Mouse (Mus musculus) brain, embryonic 14.5 days (tissue): ENCODE data around the gene Vps29. TPM values are rescaled to one million over a fixed set of nuclear protein-coding genes. Genes with fewer than 3 reads are reported as not detected.

ENCODE experiments used
- DNase-seq: peaks from one replicate; pipeline ENCODE4 v3.0.0-alpha.2; 2011; ENCODE audit warnings: low read depth
- CTCF ChIP-seq: fragments of 200-500 bp; IDR thresholded peaks from 2 replicates; pipeline ENCODE4 v1.5.1; 2012; ENCODE audit warnings: inconsistent platforms, mild to moderate bottlenecking, moderate library complexity, borderline replicate concordance; ENCODE audit not compliant: insufficient read depth, insufficient read length; ENCODE audit errors: extremely low read depth
- POLR2A ChIP-seq: fragments of 200-500 bp; IDR thresholded peaks from 2 replicates; pipeline ENCODE4 v1.6.1; 2012; ENCODE audit warnings: mild to moderate bottlenecking, inconsistent platforms, borderline replicate concordance; ENCODE audit not compliant: poor library complexity, insufficient read depth, insufficient read length, severe bottlenecking; ENCODE audit errors: extremely low read depth
- polyA plus RNA-seq: library from polyadenylated mRNA; depleted of rRNA; stranded (reverse); fragments of >200 nt; gene quantifications from 2 replicates; pipeline ENCODE4 v1.2.3, GENCODE M21; 2012; rRNA removed

Vps29 gene
- polyA plus RNA-seq = 135 and 150 TPM in 2 replicates

- TF ChIP-seq CTCF (no peak), POLR2A (peak; percentile 56; the same call in 1 of the 2 replicates)
- DNase-seq = peak; percentile 100
Observed at GRCm38 (mm10) chr5:122353807-122354491, at the start of gene Vps29, which contains the start of gene Rad9b. Gene Vps29 (plus strand): TSS chr5:122354369. Gene Rad9b (minus strand): TSS chr5:122354233.

- no peak for DNase-seq
- TF ChIP-seq CTCF (no peak), POLR2A (no peak)
Observed at GRCm38 (mm10) chr5:122304541-122304940, 49.6 kb upstream of the Vps29 start.

GRCm38 (mm10) chr5:122305472-122305871, 48.7 kb upstream of the Vps29 start:
- no peak for DNase-seq
- TF ChIP-seq CTCF (no peak), POLR2A (no peak)

GRCm38 (mm10) chr5:122306536-122306935, 47.6 kb upstream of the Vps29 start:
- TF ChIP-seq POLR2A (no peak), CTCF (no peak)
- DNase-seq = no peak

GRCm38 (mm10) chr5:122310699-122311098, 43.5 kb upstream of the Vps29 start:
- no peak for DNase-seq
- TF ChIP-seq POLR2A (no peak), CTCF (no peak)

GRCm38 (mm10) chr5:122311692-122312091, 42.5 kb upstream of the Vps29 start:
- peak; percentile 22 for DNase-seq
- TF ChIP-seq POLR2A = no peak
- TF ChIP-seq CTCF = no peak

GRCm38 (mm10) chr5:122312346-122312745, 41.8 kb upstream of the Vps29 start:
- no peak for DNase-seq
- TF ChIP-seq POLR2A (no peak), CTCF (no peak)

GRCm38 (mm10) chr5:122312942-122313684, 41.1 kb upstream of the Vps29 start:
- TF ChIP-seq CTCF (no peak), POLR2A (no peak)
- no peak for DNase-seq

GRCm38 (mm10) chr5:122314966-122315667, 39.1 kb upstream of the Vps29 start:
- TF ChIP-seq POLR2A (no peak), CTCF (no peak)
- peak; percentile 54 for DNase-seq

GRCm38 (mm10) chr5:122317329-122318045, 36.7 kb upstream of the Vps29 start:
- DNase-seq = no peak
- TF ChIP-seq CTCF (no peak), POLR2A (no peak)
